Mouse (Mus musculus) spleen, adult 2 months (tissue): ENCODE results near the gene Chst8.

Source experiments
- CTCF ChIP-seq: fragments of 200-500 bp; IDR thresholded peaks from 2 replicates; pipeline ENCODE4 v1.5.1; 2011; ENCODE audit warnings: mild to moderate bottlenecking, inconsistent platforms; ENCODE audit not compliant: insufficient read depth, insufficient read length, insufficient replicate concordance; ENCODE audit errors: extremely low read depth
- POLR2A ChIP-seq: fragments of 200-500 bp; IDR thresholded peaks from 2 replicates; pipeline ENCODE4 v1.6.1; 2011; ENCODE audit warnings: low read depth, low read length, inconsistent platforms

DNA sequence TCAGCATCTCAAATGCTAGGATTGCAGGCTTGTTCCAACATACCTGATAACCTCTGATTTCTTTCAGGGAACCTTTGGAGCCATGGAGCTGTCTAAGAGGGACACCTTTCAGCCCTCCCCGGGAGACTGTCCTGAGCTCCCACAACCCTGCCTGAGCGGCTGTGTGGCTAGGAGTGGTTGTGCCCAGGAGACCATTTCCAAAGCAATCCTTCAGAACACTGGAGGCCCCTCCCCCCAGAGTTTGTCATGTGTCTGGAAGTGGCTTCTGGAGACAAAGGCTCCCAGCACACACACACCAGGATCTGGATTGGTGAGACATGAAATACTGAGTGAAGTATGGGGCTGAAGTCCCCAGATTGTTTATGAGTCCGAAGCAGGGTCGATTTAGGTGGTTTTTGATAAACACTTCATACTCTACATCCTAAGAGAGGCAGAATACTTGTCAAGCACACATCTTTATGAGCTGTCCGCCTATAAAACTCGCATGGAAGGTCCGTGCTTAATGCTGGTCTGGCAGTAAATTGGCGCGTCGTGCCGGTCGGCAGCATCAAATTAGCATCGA lies 12.5 kb downstream of the Chst8 start:
- no peak for TF ChIP-seq CTCF
- TF ChIP-seq POLR2A: no peak
